Comparison of ENCODE assay signal across 10 mouse cellular contexts in the genomic region with DNA sequence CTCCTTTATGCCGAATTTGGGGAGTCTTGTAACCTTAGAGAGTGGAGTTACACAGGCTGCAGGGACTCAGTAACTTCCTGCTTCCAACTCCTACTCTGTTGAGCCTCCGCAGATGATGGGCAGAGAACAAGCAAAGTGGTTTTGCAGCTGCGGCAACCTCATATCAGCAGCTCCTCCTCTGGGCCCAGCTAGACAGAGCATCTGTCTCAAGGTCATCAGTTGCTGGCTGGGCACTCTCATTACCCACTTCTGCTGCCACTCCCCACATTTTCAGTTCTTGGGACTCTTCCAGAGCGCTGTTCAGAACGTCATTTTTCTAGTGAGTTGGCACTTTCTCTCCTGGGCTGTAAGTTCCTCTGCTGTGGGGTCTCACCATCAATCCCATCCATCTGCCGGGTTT. TPM values are rescaled to one million over a fixed set of nuclear protein-coding genes. Genes with fewer than 3 reads are reported as not detected.
A peak's percentile ranks its signal among the peaks of the same experiment; 100 is the strongest.
DNase-seq lines count a peak whose midpoint lies in the region; ATAC-seq lines count a peak whose summit lies in the region.
"Had no signal": no experiment of that assay in that cellular context is flagged by ENCODE, and none has a peak within 500 bp of the region (broad histone marks: within the 10 kb centered on the region; RNA-seq: fewer than 3 reads in every experiment).

No protein-coding gene starts in this region.

- H3K4me1 ChIP-seq in heart, embryonic 12.5 days (replicated peaks): peaks cover 35% of the 10 kb centered on the region

- no peak overlapping the region for H3K4me3 ChIP-seq in heart, embryonic 12.5 days

- peak; percentile 32 for DNase-seq in embryo, embryonic 10 days (ENCODE audit: low spot score)
- DNase-seq in embryo, embryonic 11 days: no peak
- DNase-seq in adrenal gland, adult 8-10 months: peak; percentile 20
- peak; percentile 60 for DNase-seq in kidney, postnatal 14 days
- DNase-seq in urinary bladder, postnatal 14 days (ENCODE audit: low spot score): no peak
- no peak for DNase-seq in urinary bladder, adult 2 months (ENCODE audit: low spot score)
- DNase-seq in right cerebral cortex, adult 18-20 months: no peak
- DNase-seq: B cell, adult 2 months; thymus, postnatal 14 days had no signal

- H3K27ac ChIP-seq in heart, embryonic 12.5 days (ENCODE audit: poor library complexity, severe bottlenecking): peak overlapping the region; percentile 45

- no peak overlapping the region for H3K9ac ChIP-seq in heart, embryonic 12.5 days

- no peak for ATAC-seq in heart, embryonic 12.5 days (ENCODE audit: insufficient number of reproducible peaks, low FRiP score)

- 38% methylated on average over 6 of the region's 6 CpGs for WGBS in heart, embryonic 12.5 days

- H3K36me3 ChIP-seq in heart, embryonic 12.5 days: no peaks in the 10 kb centered on the region

- no peaks in the 10 kb centered on the region for H3K9me3 ChIP-seq in heart, embryonic 12.5 days (replicated peaks)

- no peaks in the 10 kb centered on the region for H3K27me3 ChIP-seq in heart, embryonic 12.5 days (replicated peaks)

- 0 out of 2 replicates have a peak overlapping the region, but pooled peaks have one; percentile 4 for H3K4me2 ChIP-seq in heart, embryonic 12.5 days

RNA-seq across cellular contexts. Expression of gene Adgra3, which starts 24.6 kb away (rescaled TPM):
- 10 to 100 TPM; 41.5 to 57.4 (median 47.3) TPM for total RNA-seq in adrenal gland, adult 8-10 months (2022)
- polyA plus RNA-seq in heart, embryonic 12.5 days (2016; fragmentation: Nextera tagmentation; extraction: Ambion mirVana): 25.1 and 28.1 TPM in 2 replicates
- polyA plus RNA-seq in urinary bladder, adult 2 months (2012; rRNA removed): 13.0 and 14.8 TPM in 2 replicates

Comparison
In these comparisons a context has a peak if more than half of its experiments do, and no peak if none do; other contexts are left out.
1. DNase-seq: peak in embryo, embryonic 10 days (single experiment), adrenal gland, adult 8-10 months (single experiment) and kidney, postnatal 14 days (single experiment); none in embryo, embryonic 11 days (single experiment), urinary bladder, postnatal 14 days (single experiment), urinary bladder, adult 2 months (single experiment) and right cerebral cortex, adult 18-20 months (single experiment).